Mouse (Mus musculus): ENCODE measurements around the gene Igdcc4.

GRCm38 (mm10) chr9:65172654-65173053 is 71.4 kb downstream of the Igdcc4 start:
- TF ChIP-seq CTCF (IDR thresholded peaks at IDR 0.05; ENCODE audit: low read depth, low read length) (no peak), POLR2A (IDR thresholded peaks at IDR 0.05; ENCODE audit: borderline replicate concordance, low read depth, low read length) (no peak)

All from bone marrow macrophage, adult 2 months (primary cell).